Mouse (Mus musculus): ENCODE measurements at regions not wholly inside any gene's neighbourhood (a gene's known extent, or its start where the extent isn't known, plus 50 kb on each side); places are given as distances from the start of the nearest gene placed in this dataset.

- TF ChIP-seq CTCF (IDR thresholded peaks at IDR 0.05; ENCODE audit: low read depth) (no peak), EP300 (IDR thresholded peaks at IDR 0.05; ENCODE audit: low read depth) (no peak)
Observed at GRCm38 (mm10) chr13:41918525-41918924, 71.0 kb upstream of the Adtrp start.
